Mouse (Mus musculus): Measurements from ENCODE around the gene Cplane1. TPM values are rescaled to one million over a fixed set of nuclear protein-coding genes. Genes with fewer than 3 reads are reported as not detected.
"Not testable (repeated sequence)": the region's sequence is repeated elsewhere in the genome, so short reads cannot be mapped to it uniquely, and the experiment has no call there.

The Cplane1 gene
- polyA plus RNA-seq, 1 experiment, result 15.2 TPM

GRCm38 (mm10) chr15:8189563-8189962, 20.7 kb downstream of the Cplane1 start:
- H3K36me3 ChIP-seq (ENCODE audit: control insufficient read depth, insufficient read depth, low read length), result peaks cover 3% of the 10 kb centered on the region; the same call in 1 of the 2 replicates
- no peak overlapping the region for H3K4me3 ChIP-seq (ENCODE audit: control insufficient read depth, low read depth, low read length)
- H3K4me1 ChIP-seq (ENCODE audit: control insufficient read depth, insufficient read depth, low read length), result no peaks in the 10 kb centered on the region
- H3K27ac ChIP-seq (ENCODE audit: control insufficient read depth, insufficient read depth, low read depth, low read length), result no peak overlapping the region
- no peak for TF ChIP-seq POLR2A (IDR thresholded peaks at IDR 0.05; ENCODE audit: control insufficient read depth, low read depth, low read length)
- TF ChIP-seq CTCF (IDR thresholded peaks at IDR 0.05; ENCODE audit: control insufficient read depth, insufficient read depth, insufficient replicate concordance, low read depth, low read length), result no peak
- H3K27me3 ChIP-seq (ENCODE audit: control insufficient read depth, insufficient read depth, low read length), result no peaks in the 10 kb centered on the region

- Histone ChIP-seq H3K4me3 (ENCODE audit: control insufficient read depth, low read depth, low read length) (no peak overlapping the region), H3K4me1 (ENCODE audit: control insufficient read depth, insufficient read depth, low read length) (no peaks in the 10 kb centered on the region), H3K36me3 (ENCODE audit: control insufficient read depth, insufficient read depth, low read length) (peaks cover 3% of the 10 kb centered on the region; the same call in 1 of the 2 replicates), H3K27ac (ENCODE audit: control insufficient read depth, insufficient read depth, low read depth, low read length) (no peak overlapping the region), H3K27me3 (ENCODE audit: control insufficient read depth, insufficient read depth, low read length) (no peaks in the 10 kb centered on the region)
- TF ChIP-seq POLR2A (IDR thresholded peaks at IDR 0.05; ENCODE audit: control insufficient read depth, low read depth, low read length) (no peak), CTCF (IDR thresholded peaks at IDR 0.05; ENCODE audit: control insufficient read depth, insufficient read depth, insufficient replicate concordance, low read depth, low read length) (no peak)
Observed at GRCm38 (mm10) chr15:8190435-8190834, 21.5 kb downstream of the Cplane1 start.

GRCm38 (mm10) chr15:8200317-8200716, 31.4 kb downstream of the Cplane1 start:
- TF ChIP-seq POLR2A (IDR thresholded peaks at IDR 0.05; ENCODE audit: control insufficient read depth, low read depth, low read length) (no peak), CTCF (IDR thresholded peaks at IDR 0.05; ENCODE audit: control insufficient read depth, insufficient read depth, insufficient replicate concordance, low read depth, low read length) (no peak)
- no peaks in the 10 kb centered on the region for H3K27me3 ChIP-seq (ENCODE audit: control insufficient read depth, insufficient read depth, low read length)
- H3K27ac ChIP-seq (ENCODE audit: control insufficient read depth, insufficient read depth, low read depth, low read length), result no peak overlapping the region
- H3K4me3 ChIP-seq (ENCODE audit: control insufficient read depth, low read depth, low read length), result no peak overlapping the region
- no peaks in the 10 kb centered on the region for H3K4me1 ChIP-seq (ENCODE audit: control insufficient read depth, insufficient read depth, low read length)
- peaks cover 9% of the 10 kb centered on the region for H3K36me3 ChIP-seq (ENCODE audit: control insufficient read depth, insufficient read depth, low read length)

- TF ChIP-seq CTCF (IDR thresholded peaks at IDR 0.05; ENCODE audit: control insufficient read depth, insufficient read depth, insufficient replicate concordance, low read depth, low read length) (no peak), POLR2A (IDR thresholded peaks at IDR 0.05; ENCODE audit: control insufficient read depth, low read depth, low read length) (no peak)
- Histone ChIP-seq H3K27ac (ENCODE audit: control insufficient read depth, insufficient read depth, low read depth, low read length) (no peak overlapping the region), H3K27me3 (ENCODE audit: control insufficient read depth, insufficient read depth, low read length) (no peaks in the 10 kb centered on the region), H3K36me3 (ENCODE audit: control insufficient read depth, insufficient read depth, low read length) (peaks cover 5% of the 10 kb centered on the region), H3K4me1 (ENCODE audit: control insufficient read depth, insufficient read depth, low read length) (no peaks in the 10 kb centered on the region), H3K4me3 (ENCODE audit: control insufficient read depth, low read depth, low read length) (no peak overlapping the region)
Observed at GRCm38 (mm10) chr15:8208362-8208761, 39.5 kb downstream of the Cplane1 start.

GRCm38 (mm10) chr15:8214811-8215210, 45.9 kb downstream of the Cplane1 start:
- H3K27me3 ChIP-seq (ENCODE audit: control insufficient read depth, insufficient read depth, low read length), result no peaks in the 10 kb centered on the region
- H3K27ac ChIP-seq (ENCODE audit: control insufficient read depth, insufficient read depth, low read depth, low read length), result no peak overlapping the region
- no peak for TF ChIP-seq POLR2A (IDR thresholded peaks at IDR 0.05; ENCODE audit: control insufficient read depth, low read depth, low read length)
- TF ChIP-seq CTCF (IDR thresholded peaks at IDR 0.05; ENCODE audit: control insufficient read depth, insufficient read depth, insufficient replicate concordance, low read depth, low read length), result no peak
- no peaks in the 10 kb centered on the region for H3K4me1 ChIP-seq (ENCODE audit: control insufficient read depth, insufficient read depth, low read length)
- no peaks in the 10 kb centered on the region; the same call in 1 of the 2 replicates for H3K36me3 ChIP-seq (ENCODE audit: control insufficient read depth, insufficient read depth, low read length)
- no peak overlapping the region for H3K4me3 ChIP-seq (ENCODE audit: control insufficient read depth, low read depth, low read length)

GRCm38 (mm10) chr15:8234167-8234566, 65.3 kb downstream of the Cplane1 start:
- not testable (repeated sequence) for H3K27me3 ChIP-seq (ENCODE audit: control insufficient read depth, insufficient read depth, low read length); H3K4me1 ChIP-seq (ENCODE audit: control insufficient read depth, insufficient read depth, low read length); H3K27ac ChIP-seq (ENCODE audit: control insufficient read depth, insufficient read depth, low read depth, low read length); H3K4me3 ChIP-seq (ENCODE audit: control insufficient read depth, low read depth, low read length); H3K36me3 ChIP-seq (ENCODE audit: control insufficient read depth, insufficient read depth, low read length)

GRCm38 (mm10) chr15:8265946-8266345, 97.0 kb downstream of the Cplane1 start:
- Histone ChIP-seq H3K27ac (ENCODE audit: control insufficient read depth, insufficient read depth, low read depth, low read length) (no peak overlapping the region), H3K4me1 (ENCODE audit: control insufficient read depth, insufficient read depth, low read length) (no peaks in the 10 kb centered on the region; the same call in 1 of the 2 replicates), H3K27me3 (ENCODE audit: control insufficient read depth, insufficient read depth, low read length) (no peaks in the 10 kb centered on the region), H3K36me3 (ENCODE audit: control insufficient read depth, insufficient read depth, low read length) (peaks cover 3% of the 10 kb centered on the region), H3K4me3 (ENCODE audit: control insufficient read depth, low read depth, low read length) (no peak overlapping the region)
- TF ChIP-seq CTCF (IDR thresholded peaks at IDR 0.05; ENCODE audit: control insufficient read depth, insufficient read depth, insufficient replicate concordance, low read depth, low read length), result no peak
- TF ChIP-seq POLR2A (IDR thresholded peaks at IDR 0.05; ENCODE audit: control insufficient read depth, low read depth, low read length), result no peak

- TF ChIP-seq POLR2A (IDR thresholded peaks at IDR 0.05; ENCODE audit: control insufficient read depth, low read depth, low read length), result no peak
- TF ChIP-seq CTCF (IDR thresholded peaks at IDR 0.05; ENCODE audit: control insufficient read depth, insufficient read depth, insufficient replicate concordance, low read depth, low read length), result no peak
- Histone ChIP-seq H3K27me3 (ENCODE audit: control insufficient read depth, insufficient read depth, low read length) (no peaks in the 10 kb centered on the region), H3K36me3 (ENCODE audit: control insufficient read depth, insufficient read depth, low read length) (peaks cover 5% of the 10 kb centered on the region), H3K4me1 (ENCODE audit: control insufficient read depth, insufficient read depth, low read length) (no peaks in the 10 kb centered on the region; the same call in 1 of the 2 replicates), H3K27ac (ENCODE audit: control insufficient read depth, insufficient read depth, low read depth, low read length) (no peak overlapping the region), H3K4me3 (ENCODE audit: control insufficient read depth, low read depth, low read length) (no peak overlapping the region)
Observed at GRCm38 (mm10) chr15:8267211-8267610, 98.3 kb downstream of the Cplane1 start.

Measured in testis, adult 2 months (tissue).